Mouse (Mus musculus) erythroblast, embryonic 14.5 days (primary cell): ENCODE results near the gene Rbm34.
"Not testable (repeated sequence)": the region's sequence is repeated elsewhere in the genome, so short reads cannot be mapped to it uniquely, and the experiment has no call there.

ENCODE experiments used
- GATA1 ChIP-seq: IDR thresholded peaks from 2 replicates; pipeline ENCODE4 v1.6.1; 2012; ENCODE audit warnings: low read length, inconsistent platforms, mixed read lengths
- TAL1 ChIP-seq: IDR thresholded peaks from 3 replicates; pipeline ENCODE4 v1.6.1; 2012; ENCODE audit warnings: low read length, inconsistent platforms, mixed read lengths

- not testable (repeated sequence) for TF ChIP-seq GATA1, TAL1
Observed at GRCm38 (mm10) chr8:126914107-126914490, 56.8 kb downstream of the Rbm34 start.
